Mouse (Mus musculus): ENCODE measurements at regions not wholly inside any gene's neighbourhood (a gene's known extent, or its start where the extent isn't known, plus 50 kb on each side); places are given as distances from the start of the nearest gene placed in this dataset.
"Not testable (repeated sequence)": the region's sequence is repeated elsewhere in the genome, so short reads cannot be mapped to it uniquely, and the experiment has no call there.

GRCm38 (mm10) chr15:14253602-14254301, 1080.3 kb upstream of the Cdh6 start:
- no peaks in the 10 kb centered on the region for H3K4me1 ChIP-seq
- H3K4me3 ChIP-seq, result no peak overlapping the region
- DNase-seq (ENCODE audit: extremely low spot score, low spot score), result no peak
- WGBS, result 97% methylated on average over 2 of the region's 2 CpGs
- no peaks in the 10 kb centered on the region for H3K9me3 ChIP-seq
- no peaks in the 10 kb centered on the region for H3K36me3 ChIP-seq (replicated peaks)
- no peaks in the 10 kb centered on the region for H3K27me3 ChIP-seq (ENCODE audit: poor library complexity, severe bottlenecking)
- H3K27ac ChIP-seq, result no peak overlapping the region

DNA sequence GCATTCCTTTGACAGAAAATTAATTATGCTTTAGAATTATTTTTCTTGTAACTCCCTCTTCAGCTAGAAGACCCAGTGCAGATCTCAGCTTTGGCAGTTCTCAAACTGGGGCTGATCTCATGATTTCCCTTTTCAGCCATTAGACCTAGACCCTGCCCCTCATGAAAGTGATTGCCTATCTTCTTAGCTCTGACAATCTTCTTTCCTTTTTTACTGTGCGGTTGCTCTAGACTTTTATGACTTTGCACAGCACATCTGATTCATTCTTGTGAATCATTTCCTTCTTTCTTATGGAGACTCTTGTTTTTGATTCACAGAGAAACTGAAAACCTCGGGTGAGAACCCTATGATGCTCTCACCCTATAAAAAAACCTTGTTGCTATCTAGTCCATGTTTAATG, 1078.3 kb upstream of the Cdh6 start:
- WGBS, result 82% methylated on average over 2 of the region's 2 CpGs
- Histone ChIP-seq H3K27ac (no peak overlapping the region), H3K4me3 (no peak overlapping the region)

GRCm38 (mm10) chr15:14215236-14215635, 1041.8 kb upstream of the Cdh6 start:
- no peak overlapping the region for H3K4me3 ChIP-seq
- H3K27ac ChIP-seq, result no peak overlapping the region
- 94% methylated on average over 8 of the region's 8 CpGs for WGBS
- no peaks in the 10 kb centered on the region for H3K9me3 ChIP-seq
- H3K27me3 ChIP-seq (ENCODE audit: poor library complexity, severe bottlenecking), result no peaks in the 10 kb centered on the region
- no peak for DNase-seq (ENCODE audit: extremely low spot score, low spot score)
- H3K36me3 ChIP-seq (replicated peaks), result no peaks in the 10 kb centered on the region
- no peaks in the 10 kb centered on the region for H3K4me1 ChIP-seq

More for the DNA sequence above, 1078.3 kb upstream of the Cdh6 start:
- no peaks in the 10 kb centered on the region for H3K4me1 ChIP-seq
- no peaks in the 10 kb centered on the region for H3K27me3 ChIP-seq (ENCODE audit: poor library complexity, severe bottlenecking)
- H3K9me3 ChIP-seq, result no peaks in the 10 kb centered on the region
- no peak for DNase-seq (ENCODE audit: extremely low spot score, low spot score)
- H3K36me3 ChIP-seq (replicated peaks), result no peaks in the 10 kb centered on the region

DNA sequence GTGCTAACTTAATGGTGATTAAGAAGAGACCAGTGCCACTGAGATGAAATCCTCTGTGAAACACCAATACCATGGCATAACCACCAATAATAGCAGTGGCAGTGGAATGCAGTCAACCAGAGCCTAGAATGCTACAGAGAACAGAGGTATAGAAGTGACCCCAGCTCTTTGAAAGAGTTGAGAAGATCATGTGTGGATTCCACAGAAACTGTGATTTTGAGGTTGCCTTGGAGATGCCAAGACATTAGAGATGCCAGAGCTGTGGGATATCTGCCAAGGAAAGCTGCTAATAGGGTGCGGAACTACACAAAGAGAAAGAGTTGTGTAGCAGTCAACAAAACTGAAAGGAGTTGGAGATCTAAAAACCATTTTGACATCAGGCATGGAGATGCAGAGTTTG, 1041.3 kb upstream of the Cdh6 start:
- H3K4me3 ChIP-seq, result no peak overlapping the region

GRCm38 (mm10) chr15:14177523-14177922, 1004.0 kb upstream of the Cdh6 start:
- no peak overlapping the region for H3K4me3 ChIP-seq
- H3K27me3 ChIP-seq (ENCODE audit: poor library complexity, severe bottlenecking), result no peaks in the 10 kb centered on the region
- H3K4me1 ChIP-seq, result no peaks in the 10 kb centered on the region
- H3K9me3 ChIP-seq, result no peaks in the 10 kb centered on the region
- DNase-seq (ENCODE audit: extremely low spot score, low spot score), result no peak
- no peaks in the 10 kb centered on the region for H3K36me3 ChIP-seq (replicated peaks)
- H3K27ac ChIP-seq, result no peak overlapping the region
- 96% methylated on average over 2 of the region's 2 CpGs for WGBS

More for the DNA sequence above, 1041.3 kb upstream of the Cdh6 start:
- no peaks in the 10 kb centered on the region for H3K36me3 ChIP-seq (replicated peaks)
- no peaks in the 10 kb centered on the region for H3K9me3 ChIP-seq
- no peaks in the 10 kb centered on the region for H3K4me1 ChIP-seq
- DNase-seq (ENCODE audit: extremely low spot score, low spot score), result no peak
- 97% methylated on average over 1 of the region's 1 CpGs for WGBS
- no peaks in the 10 kb centered on the region for H3K27me3 ChIP-seq (ENCODE audit: poor library complexity, severe bottlenecking)
- H3K27ac ChIP-seq, result no peak overlapping the region

DNA sequence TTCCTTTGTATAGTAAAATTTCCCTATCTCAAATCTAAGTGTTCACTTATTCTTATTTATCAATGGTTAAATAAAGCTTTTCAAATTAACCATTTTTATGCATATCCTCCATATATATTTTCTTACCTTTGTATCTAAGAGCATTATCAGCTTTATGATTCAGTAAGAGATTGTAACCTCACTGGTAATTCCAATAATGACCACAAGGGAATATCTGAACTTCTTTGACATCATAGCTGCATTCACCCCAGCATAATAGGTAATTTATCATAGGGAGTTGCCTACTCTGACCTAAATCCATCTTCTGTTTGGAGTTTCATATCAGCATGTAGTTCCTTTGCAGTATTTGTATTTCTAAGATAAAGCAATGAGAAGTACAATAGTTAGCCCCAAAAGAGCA, 963.9 kb upstream of the Cdh6 start:
- H3K27me3 ChIP-seq (ENCODE audit: poor library complexity, severe bottlenecking), result no peaks in the 10 kb centered on the region
- peaks cover 6% of the 10 kb centered on the region; the same call in 1 of the 2 replicates for H3K9me3 ChIP-seq
- no peak overlapping the region for H3K4me3 ChIP-seq
- no peak overlapping the region for H3K27ac ChIP-seq
- no peaks in the 10 kb centered on the region for H3K4me1 ChIP-seq
- DNase-seq (ENCODE audit: extremely low spot score, low spot score), result no peak
- H3K36me3 ChIP-seq (replicated peaks), result no peaks in the 10 kb centered on the region

DNA sequence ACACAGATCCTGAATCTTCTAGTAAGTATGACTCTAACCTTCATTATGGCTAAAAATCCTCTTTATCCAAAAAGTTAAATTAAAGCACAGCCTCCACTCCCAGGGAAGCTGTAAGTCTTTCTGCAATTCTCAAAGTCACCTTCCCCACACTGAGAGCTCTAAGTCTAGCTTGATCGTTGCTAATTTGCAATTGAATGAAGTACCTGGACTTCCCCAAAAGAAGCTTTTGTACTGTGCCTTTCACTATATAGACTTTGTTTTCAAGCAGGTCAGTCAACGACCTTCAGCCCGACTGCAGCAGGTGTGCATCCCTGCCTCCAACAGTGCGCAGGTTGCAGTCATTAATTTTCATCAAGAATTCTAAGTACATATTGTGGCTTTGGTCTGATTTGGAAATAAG, 950.4 kb upstream of the Cdh6 start:
- DNase-seq (ENCODE audit: extremely low spot score, low spot score), result no peak
- H3K4me1 ChIP-seq, result no peaks in the 10 kb centered on the region
- H3K27ac ChIP-seq, result no peak overlapping the region
- no peak overlapping the region for H3K4me3 ChIP-seq
- peaks cover 25% of the 10 kb centered on the region for H3K9me3 ChIP-seq
- no peaks in the 10 kb centered on the region for H3K27me3 ChIP-seq (ENCODE audit: poor library complexity, severe bottlenecking)
- 89% methylated on average over 4 of the region's 4 CpGs for WGBS
- no peaks in the 10 kb centered on the region for H3K36me3 ChIP-seq (replicated peaks)

GRCm38 (mm10) chr15:14118321-14118720, 944.8 kb upstream of the Cdh6 start:
- H3K4me3 ChIP-seq; H3K36me3 ChIP-seq (replicated peaks); DNase-seq (ENCODE audit: extremely low spot score, low spot score); H3K27me3 ChIP-seq (ENCODE audit: poor library complexity, severe bottlenecking); H3K27ac ChIP-seq; H3K4me1 ChIP-seq: not testable (repeated sequence)
- WGBS, result 90% methylated on average over 3 of the region's 3 CpGs
- peaks cover 25% of the 10 kb centered on the region for H3K9me3 ChIP-seq

DNA sequence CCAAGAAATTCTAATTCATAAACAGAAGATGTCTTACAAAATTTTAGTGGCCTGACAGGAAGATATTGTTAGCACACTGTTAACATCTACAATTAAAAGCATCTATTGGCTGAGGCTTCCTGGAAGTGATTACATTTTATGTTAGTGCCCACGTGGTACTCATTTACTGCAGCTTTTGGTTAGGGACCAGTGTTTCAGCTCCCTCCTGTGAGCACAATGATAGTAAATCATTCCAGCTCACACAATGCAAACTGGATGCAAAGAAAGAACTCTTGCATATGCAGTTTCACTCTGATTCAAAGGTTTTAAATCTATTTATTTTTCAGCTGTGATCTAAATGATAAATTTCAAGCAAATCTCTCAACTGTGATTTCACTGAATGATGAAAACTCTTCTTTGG, 928.3 kb upstream of the Cdh6 start:
- WGBS, result 37% methylated on average over 1 of the region's 1 CpGs
- no peaks in the 10 kb centered on the region for H3K27me3 ChIP-seq (ENCODE audit: poor library complexity, severe bottlenecking)
- DNase-seq (ENCODE audit: extremely low spot score, low spot score), result no peak

GRCm38 (mm10) chr15:14051872-14052271, 878.4 kb upstream of the Cdh6 start:
- no peak overlapping the region for H3K27ac ChIP-seq
- no peaks in the 10 kb centered on the region for H3K36me3 ChIP-seq (replicated peaks)
- no peaks in the 10 kb centered on the region for H3K27me3 ChIP-seq (ENCODE audit: poor library complexity, severe bottlenecking)
- WGBS, result 65% methylated on average over 3 of the region's 3 CpGs
- no peaks in the 10 kb centered on the region for H3K9me3 ChIP-seq
- H3K4me1 ChIP-seq, result no peaks in the 10 kb centered on the region
- peak; percentile 16 for DNase-seq (ENCODE audit: extremely low spot score, low spot score)
- no peak overlapping the region for H3K4me3 ChIP-seq

More for the DNA sequence above, 928.3 kb upstream of the Cdh6 start:
- Histone ChIP-seq H3K27ac (no peak overlapping the region), H3K4me1 (no peaks in the 10 kb centered on the region), H3K9me3 (no peaks in the 10 kb centered on the region), H3K4me3 (no peak overlapping the region), H3K36me3 (replicated peaks) (no peaks in the 10 kb centered on the region)
